In the genomic region with DNA sequence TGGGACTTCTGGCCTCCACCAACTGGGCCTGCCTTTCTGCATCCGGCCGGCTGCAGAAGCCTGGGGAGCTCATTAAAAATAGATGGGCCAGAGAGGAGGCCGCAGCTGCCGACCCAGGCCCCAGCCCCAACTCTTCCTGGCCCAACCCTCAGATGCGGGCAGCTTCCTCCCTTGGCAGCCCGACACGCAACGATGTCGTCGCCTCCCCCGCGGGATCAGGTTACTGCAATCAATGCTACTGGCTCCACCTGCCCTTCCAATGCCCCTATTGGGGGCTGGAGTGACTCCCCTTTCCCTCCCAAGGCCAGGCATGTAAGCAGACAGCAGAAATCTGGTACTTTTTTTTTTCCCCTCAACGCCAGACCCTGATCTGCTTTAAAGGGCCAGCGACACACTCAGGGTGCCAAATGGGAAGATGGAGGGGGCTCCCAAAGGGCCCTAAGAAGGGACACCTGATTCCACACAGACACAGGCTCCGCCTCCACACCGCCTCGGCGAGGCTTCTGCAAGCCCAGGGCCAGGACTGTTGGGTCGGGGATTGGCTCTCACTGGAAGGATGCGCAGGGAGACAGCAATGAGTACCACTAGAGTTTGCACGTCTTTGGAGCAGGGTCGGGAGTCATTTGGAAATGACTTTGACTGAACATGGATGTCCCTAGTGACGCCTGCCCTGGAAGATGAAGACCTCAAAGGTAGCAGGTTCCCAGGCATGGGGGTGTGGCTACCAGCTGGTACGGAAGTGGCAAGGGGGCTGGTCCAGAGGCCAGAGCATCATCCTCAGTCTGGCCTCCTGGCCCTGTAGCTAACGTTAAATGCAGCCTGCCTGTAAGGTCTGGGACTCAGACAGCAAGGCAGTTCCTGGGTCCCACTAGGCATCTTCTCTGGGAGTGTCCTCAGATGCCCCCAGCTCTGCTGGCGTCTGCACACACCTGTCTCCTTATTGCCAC, we compare ENCODE assay signal across 7 mouse cellular contexts. TPM values are rescaled to one million over a fixed set of nuclear protein-coding genes. Genes with fewer than 3 reads are reported as not detected.
DNase-seq lines count a peak whose midpoint lies in the region; ATAC-seq and TF ChIP-seq lines count a peak whose summit lies in the region.

No protein-coding gene starts in this region.

- H3K27me3 ChIP-seq in megakaryocyte, embryonic 14.5 days (replicated peaks) = peaks cover 100% of the 10 kb centered on the region
- no peaks in the 10 kb centered on the region for H3K27me3 ChIP-seq in embryonic facial prominence, embryonic 12.5 days
- no peaks in the 10 kb centered on the region for H3K27me3 ChIP-seq in hindbrain, postnatal 0 days (ENCODE audit: insufficient read depth, low read length)
- H3K27me3 ChIP-seq in midbrain, embryonic 14.5 days (ENCODE audit: control insufficient read depth, insufficient read depth, low read length) = no peaks in the 10 kb centered on the region

- peak; percentile 74 for DNase-seq in hindbrain, postnatal 0 days (ENCODE audit: low spot score)
- peak; percentile 72 for DNase-seq in midbrain, embryonic 14.5 days
- DNase-seq in left cerebral cortex, adult 18-20 months (ENCODE audit: low spot score in 2 of 2) = no peak
- no peak for DNase-seq in thymus, postnatal 0 days (ENCODE audit: low spot score)

- peak overlapping the region; percentile 3 for H3K4me3 ChIP-seq in megakaryocyte, embryonic 14.5 days (replicated peaks)
- peak overlapping the region; percentile 33 for H3K4me3 ChIP-seq in embryonic facial prominence, embryonic 12.5 days
- peak overlapping the region; percentile 30 for H3K4me3 ChIP-seq in hindbrain, postnatal 0 days (ENCODE audit: low read length)
- peak overlapping the region; percentile 29 for H3K4me3 ChIP-seq in midbrain, embryonic 14.5 days (replicated peaks; ENCODE audit: low read depth, low read length)

- H3K4me1 ChIP-seq in megakaryocyte, embryonic 14.5 days = peaks cover 35% of the 10 kb centered on the region
- H3K4me1 ChIP-seq in embryonic facial prominence, embryonic 12.5 days = peaks cover 50% of the 10 kb centered on the region
- peaks cover 45% of the 10 kb centered on the region for H3K4me1 ChIP-seq in hindbrain, postnatal 0 days (ENCODE audit: insufficient read depth, low read length)
- peaks cover 56% of the 10 kb centered on the region for H3K4me1 ChIP-seq in midbrain, embryonic 14.5 days (ENCODE audit: control insufficient read depth, insufficient read depth, low read length)

- H3K9me3 ChIP-seq in megakaryocyte, embryonic 14.5 days = no peaks in the 10 kb centered on the region
- no peaks in the 10 kb centered on the region for H3K9me3 ChIP-seq in embryonic facial prominence, embryonic 12.5 days
- H3K9me3 ChIP-seq in hindbrain, postnatal 0 days (ENCODE audit: low read length) = no peaks in the 10 kb centered on the region
- H3K9me3 ChIP-seq in midbrain, embryonic 14.5 days (ENCODE audit: control insufficient read depth, low read length) = no peaks in the 10 kb centered on the region

- no peaks in the 10 kb centered on the region for H3K36me3 ChIP-seq in megakaryocyte, embryonic 14.5 days (replicated peaks; ENCODE audit: low read length)
- H3K36me3 ChIP-seq in embryonic facial prominence, embryonic 12.5 days = 0 out of 2 replicates have a peak, but pooled peaks cover under 1% of the 10 kb centered on the region
- H3K36me3 ChIP-seq in hindbrain, postnatal 0 days (ENCODE audit: insufficient read depth, low read length) = no peaks in the 10 kb centered on the region
- H3K36me3 ChIP-seq in midbrain, embryonic 14.5 days (ENCODE audit: control insufficient read depth, insufficient read depth, low read length) = peaks cover 8% of the 10 kb centered on the region

- H3K4me2 ChIP-seq in embryonic facial prominence, embryonic 12.5 days (replicated peaks) = peak overlapping the region; percentile 65
- peak overlapping the region; percentile 60 for H3K4me2 ChIP-seq in hindbrain, postnatal 0 days (ENCODE audit: low read depth, low read length)
- H3K4me2 ChIP-seq in midbrain, embryonic 14.5 days (ENCODE audit: low read length) = peak overlapping the region; percentile 59

- H3K9ac ChIP-seq in embryonic facial prominence, embryonic 12.5 days = peak overlapping the region; percentile 51
- H3K9ac ChIP-seq in hindbrain, postnatal 0 days (replicated peaks; ENCODE audit: low read length) = peak overlapping the region; percentile 55
- peak overlapping the region; percentile 58 for H3K9ac ChIP-seq in midbrain, embryonic 14.5 days (replicated peaks; ENCODE audit: low read length)

- no peak for TF ChIP-seq CTCF in hindbrain, postnatal 0 days (IDR thresholded peaks at IDR 0.05; ENCODE audit: low read depth)

- WGBS in embryonic facial prominence, embryonic 12.5 days = 3% methylated on average over 26 of the region's 26 CpGs
- WGBS in hindbrain, postnatal 0 days = 6% methylated on average over 26 of the region's 26 CpGs
- 4% methylated on average over 26 of the region's 26 CpGs for WGBS in midbrain, embryonic 14.5 days

- peak overlapping the region; percentile 91 for H3K27ac ChIP-seq in embryonic facial prominence, embryonic 12.5 days
- peak overlapping the region; percentile 85 for H3K27ac ChIP-seq in hindbrain, postnatal 0 days
- peak overlapping the region; percentile 88 for H3K27ac ChIP-seq in midbrain, embryonic 14.5 days (replicated peaks; ENCODE audit: low read depth, low read length)

- ATAC-seq in megakaryocyte, adult 5-6 weeks (ENCODE audit: poor library complexity, severe bottlenecking) = no peak
- ATAC-seq in embryonic facial prominence, embryonic 12.5 days (ENCODE audit: insufficient number of reproducible peaks, insufficient read depth, low FRiP score, low TSS enrichment) = peak; percentile 4
- peak; percentile 2; the same call in 1 of the 2 replicates for ATAC-seq in hindbrain, postnatal 0 days
- ATAC-seq in midbrain, embryonic 14.5 days (ENCODE audit: low FRiP score, low TSS enrichment) = no peak

RNA-seq across cellular contexts. Expression of gene Mapk8ip1, which starts 8.5 kb away (rescaled TPM):
- polyA plus RNA-seq in megakaryocyte, embryonic 14.5 days (2012; ENCODE audit: insufficient read depth, low replicate concordance) = 0.20 TPM in 1 of 2 replicates, not detected in the other
- not detected in 2 replicates for total RNA-seq in megakaryocyte, adult 5-6 weeks (2015)
- 0.04 TPM in 1 of 2 replicates, not detected in the other for total RNA-seq in megakaryocyte, adult 5-6 weeks (2017)
- 49.0 and 55.8 TPM in 2 replicates for polyA plus RNA-seq in embryonic facial prominence, embryonic 12.5 days (2016; fragmentation: Nextera tagmentation; extraction: Ambion mirVana)
- total RNA-seq in hindbrain, postnatal 0 days (2014; rRNA removed) = 361 and 373 TPM in 2 replicates
- polyA plus RNA-seq in hindbrain, postnatal 0 days (2015; fragmentation: Nextera tagmentation; extraction: Ambion mirVana) = 177 and 182 TPM in 2 replicates
- 62.4 and 117 TPM in 2 replicates for polyA plus RNA-seq in midbrain, embryonic 14.5 days (2014; fragmentation: Nextera tagmentation; extraction: Ambion mirVana)
- total RNA-seq in left cerebral cortex, adult 18-20 months (2021) = 100 to 1,000 TPM; 345 to 351 TPM
- polyA plus RNA-seq in thymus, postnatal 0 days (2015; fragmentation: Nextera tagmentation; extraction: Ambion mirVana) = 6.2 and 6.3 TPM in 2 replicates

RNA-seq across cellular contexts. Expression of gene 1700029I15Rik, which starts 10.3 kb away (rescaled TPM):
- 3.6 TPM in 1 of 2 replicates, not detected in the other for polyA plus RNA-seq in megakaryocyte, embryonic 14.5 days (2012; ENCODE audit: insufficient read depth, low replicate concordance)
- total RNA-seq in megakaryocyte, adult 5-6 weeks (2015) = 2.6 and 3.5 TPM in 2 replicates
- 1.5 and 3.1 TPM in 2 replicates for total RNA-seq in megakaryocyte, adult 5-6 weeks (2017)
- 4.7 and 5.4 TPM in 2 replicates for polyA plus RNA-seq in embryonic facial prominence, embryonic 12.5 days (2016; fragmentation: Nextera tagmentation; extraction: Ambion mirVana)
- total RNA-seq in hindbrain, postnatal 0 days (2014; rRNA removed) = 1.6 and 1.8 TPM in 2 replicates
- polyA plus RNA-seq in hindbrain, postnatal 0 days (2015; fragmentation: Nextera tagmentation; extraction: Ambion mirVana) = 4.0 and 4.9 TPM in 2 replicates
- polyA plus RNA-seq in midbrain, embryonic 14.5 days (2014; fragmentation: Nextera tagmentation; extraction: Ambion mirVana) = 3.9 and 5.6 TPM in 2 replicates
- total RNA-seq in left cerebral cortex, adult 18-20 months (2021) = 1 to 10 TPM; 3.8 to 5.9 TPM
- 2.0 and 2.1 TPM in 2 replicates for polyA plus RNA-seq in thymus, postnatal 0 days (2015; fragmentation: Nextera tagmentation; extraction: Ambion mirVana)

RNA-seq across cellular contexts. Expression of gene Large2, which starts 17.9 kb away (rescaled TPM):
- not detected in 2 replicates for polyA plus RNA-seq in megakaryocyte, embryonic 14.5 days (2012; ENCODE audit: insufficient read depth, low replicate concordance)
- not detected in 2 replicates for total RNA-seq in megakaryocyte, adult 5-6 weeks (2015)
- not detected in 2 replicates for total RNA-seq in megakaryocyte, adult 5-6 weeks (2017)
- polyA plus RNA-seq in embryonic facial prominence, embryonic 12.5 days (2016; fragmentation: Nextera tagmentation; extraction: Ambion mirVana) = 10.3 and 10.5 TPM in 2 replicates
- 0.11 and 0.16 TPM in 2 replicates for total RNA-seq in hindbrain, postnatal 0 days (2014; rRNA removed)
- 1.8 and 2.1 TPM in 2 replicates for polyA plus RNA-seq in hindbrain, postnatal 0 days (2015; fragmentation: Nextera tagmentation; extraction: Ambion mirVana)
- 1.5 and 1.6 TPM in 2 replicates for polyA plus RNA-seq in midbrain, embryonic 14.5 days (2014; fragmentation: Nextera tagmentation; extraction: Ambion mirVana)
- total RNA-seq in left cerebral cortex, adult 18-20 months (2021) = 1 to 10 TPM in 1 of 2 experiments, not detected in 1; 1.0 TPM
- 3.4 and 4.0 TPM in 2 replicates for polyA plus RNA-seq in thymus, postnatal 0 days (2015; fragmentation: Nextera tagmentation; extraction: Ambion mirVana)

RNA-seq across cellular contexts. Expression of gene Pex16, which starts 18.1 kb away (rescaled TPM):
- polyA plus RNA-seq in megakaryocyte, embryonic 14.5 days (2012; ENCODE audit: insufficient read depth, low replicate concordance) = 28.2 and 40.3 TPM in 2 replicates
- 13.8 and 18.1 TPM in 2 replicates for total RNA-seq in megakaryocyte, adult 5-6 weeks (2015)
- 7.4 and 17.4 TPM in 2 replicates for total RNA-seq in megakaryocyte, adult 5-6 weeks (2017)
- 18.4 and 19.7 TPM in 2 replicates for polyA plus RNA-seq in embryonic facial prominence, embryonic 12.5 days (2016; fragmentation: Nextera tagmentation; extraction: Ambion mirVana)
- total RNA-seq in hindbrain, postnatal 0 days (2014; rRNA removed) = 27.8 and 35.2 TPM in 2 replicates
- 44.3 and 48.6 TPM in 2 replicates for polyA plus RNA-seq in hindbrain, postnatal 0 days (2015; fragmentation: Nextera tagmentation; extraction: Ambion mirVana)
- 35.4 and 41.6 TPM in 2 replicates for polyA plus RNA-seq in midbrain, embryonic 14.5 days (2014; fragmentation: Nextera tagmentation; extraction: Ambion mirVana)
- total RNA-seq in left cerebral cortex, adult 18-20 months (2021) = 10 to 100 TPM; 27.3 to 29.1 TPM
- 40.8 and 43.9 TPM in 2 replicates for polyA plus RNA-seq in thymus, postnatal 0 days (2015; fragmentation: Nextera tagmentation; extraction: Ambion mirVana)

RNA-seq across cellular contexts. Expression of gene Cry2, which starts 41.3 kb away (rescaled TPM):
- 4.1 and 10.1 TPM in 2 replicates for polyA plus RNA-seq in megakaryocyte, embryonic 14.5 days (2012; ENCODE audit: insufficient read depth, low replicate concordance)
- total RNA-seq in megakaryocyte, adult 5-6 weeks (2015) = 3.5 and 4.1 TPM in 2 replicates
- total RNA-seq in megakaryocyte, adult 5-6 weeks (2017) = 3.2 and 4.3 TPM in 2 replicates
- 28.8 and 29.7 TPM in 2 replicates for polyA plus RNA-seq in embryonic facial prominence, embryonic 12.5 days (2016; fragmentation: Nextera tagmentation; extraction: Ambion mirVana)
- total RNA-seq in hindbrain, postnatal 0 days (2014; rRNA removed) = 43.8 and 45.5 TPM in 2 replicates
- 50.6 and 52.0 TPM in 2 replicates for polyA plus RNA-seq in hindbrain, postnatal 0 days (2015; fragmentation: Nextera tagmentation; extraction: Ambion mirVana)
- polyA plus RNA-seq in midbrain, embryonic 14.5 days (2014; fragmentation: Nextera tagmentation; extraction: Ambion mirVana) = 33.3 and 33.9 TPM in 2 replicates
- 100 to 1,000 TPM; 124 to 136 TPM for total RNA-seq in left cerebral cortex, adult 18-20 months (2021)
- 10.9 and 13.0 TPM in 2 replicates for polyA plus RNA-seq in thymus, postnatal 0 days (2015; fragmentation: Nextera tagmentation; extraction: Ambion mirVana)

Comparison
In these comparisons a context has a peak if more than half of its experiments do, and no peak if none do; other contexts are left out.
1. ATAC-seq: peak in embryonic facial prominence, embryonic 12.5 days (single experiment) and hindbrain, postnatal 0 days (single experiment); none in megakaryocyte, adult 5-6 weeks (single experiment) and midbrain, embryonic 14.5 days (single experiment).
2. DNase-seq: peak in hindbrain, postnatal 0 days (single experiment) and midbrain, embryonic 14.5 days (single experiment); none in left cerebral cortex, adult 18-20 months (0 of 2) and thymus, postnatal 0 days (single experiment).
3. Peak in every context shown above with its lines, with median percentiles within 50 percentile points of each other: H3K4me3 ChIP-seq, H3K27ac ChIP-seq, H3K4me2 ChIP-seq and H3K9ac ChIP-seq.